Mouse (Mus musculus): ENCODE data around the gene Dhrs13. TPM values are rescaled to one million over a fixed set of nuclear protein-coding genes. Genes with fewer than 3 reads are reported as not detected.
"Not testable (repeated sequence)": the region's sequence is repeated elsewhere in the genome, so short reads cannot be mapped to it uniquely, and the experiment has no call there.

Gene Dhrs13
- total RNA-seq, 2 experiments from 2014 or later, result 3.6 to 6.0 TPM

- ATAC-seq (replicated peaks; ENCODE audit: low FRiP score, poor library complexity, severe bottlenecking), result no peak
Measured at GRCm38 (mm10) chr11:78040878-78041277, 8.8 kb downstream of the Dhrs13 start.

- ATAC-seq (replicated peaks; ENCODE audit: low FRiP score, poor library complexity, severe bottlenecking), result not testable (repeated sequence)
Measured at GRCm38 (mm10) chr11:78042290-78042870, 10.3 kb downstream of the Dhrs13 start.

GRCm38 (mm10) chr11:78044758-78045251, 12.7 kb downstream of the Dhrs13 start:
- ATAC-seq (replicated peaks; ENCODE audit: low FRiP score, poor library complexity, severe bottlenecking), result no peak

DNA sequence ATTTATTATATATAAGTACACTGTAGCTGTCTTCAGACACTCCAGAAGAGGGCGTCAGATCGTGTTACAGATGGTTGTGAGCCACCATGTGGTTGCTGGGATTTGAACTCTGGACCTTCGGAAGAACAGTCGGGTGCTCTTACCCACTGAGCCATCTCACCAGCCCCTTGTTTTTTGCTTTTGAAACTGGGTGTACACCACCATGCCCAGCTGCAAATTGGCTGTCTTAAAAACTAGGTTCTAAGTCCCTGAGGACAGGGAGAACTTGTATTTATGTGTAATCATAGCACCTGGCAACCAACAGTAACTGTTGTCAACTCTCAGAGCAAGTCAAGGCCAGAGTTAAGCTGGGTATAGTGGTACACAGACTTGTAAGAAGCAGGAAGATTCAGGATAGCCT, 16.6 kb downstream of the Dhrs13 start:
- ATAC-seq (replicated peaks; ENCODE audit: low FRiP score, poor library complexity, severe bottlenecking), result not testable (repeated sequence)

- 0 out of 2 replicates have a peak, but pooled peaks have one; percentile 14 for ATAC-seq (replicated peaks; ENCODE audit: low FRiP score, poor library complexity, severe bottlenecking)
Measured at GRCm38 (mm10) chr11:78053078-78053477, 21.0 kb downstream of the Dhrs13 start.

GRCm38 (mm10) chr11:78056946-78057345, 24.9 kb downstream of the Dhrs13 start:
- no peak for ATAC-seq (replicated peaks; ENCODE audit: low FRiP score, poor library complexity, severe bottlenecking)

GRCm38 (mm10) chr11:78059833-78060757, 28.0 kb downstream of the Dhrs13 start:
- ATAC-seq (replicated peaks; ENCODE audit: low FRiP score, poor library complexity, severe bottlenecking), result peak; percentile 91

- no peak for ATAC-seq (replicated peaks; ENCODE audit: low FRiP score, poor library complexity, severe bottlenecking)
Measured at GRCm38 (mm10) chr11:78062563-78062962, 30.5 kb downstream of the Dhrs13 start.

DNA sequence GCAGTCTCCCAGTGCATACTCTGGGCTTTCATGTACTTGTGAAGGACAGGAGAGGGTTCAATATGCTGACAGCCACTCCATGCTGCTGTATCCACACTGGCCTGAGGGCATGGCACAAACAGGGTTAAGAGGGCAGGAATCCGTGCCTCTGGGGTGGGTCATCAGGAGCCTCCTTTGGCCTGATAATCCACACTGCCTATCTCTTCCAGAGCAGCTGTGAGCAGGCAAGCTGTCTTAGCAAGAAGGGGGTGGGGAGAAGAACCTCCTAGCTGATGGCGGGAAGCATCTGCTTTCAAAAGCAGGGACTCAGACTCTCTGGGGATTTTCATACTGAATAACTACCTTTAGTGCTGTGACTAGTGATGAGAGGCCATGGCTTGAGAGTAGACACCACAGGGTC, 33.8 kb downstream of the Dhrs13 start:
- ATAC-seq (replicated peaks; ENCODE audit: low FRiP score, poor library complexity, severe bottlenecking), result peak; percentile 72

DNA sequence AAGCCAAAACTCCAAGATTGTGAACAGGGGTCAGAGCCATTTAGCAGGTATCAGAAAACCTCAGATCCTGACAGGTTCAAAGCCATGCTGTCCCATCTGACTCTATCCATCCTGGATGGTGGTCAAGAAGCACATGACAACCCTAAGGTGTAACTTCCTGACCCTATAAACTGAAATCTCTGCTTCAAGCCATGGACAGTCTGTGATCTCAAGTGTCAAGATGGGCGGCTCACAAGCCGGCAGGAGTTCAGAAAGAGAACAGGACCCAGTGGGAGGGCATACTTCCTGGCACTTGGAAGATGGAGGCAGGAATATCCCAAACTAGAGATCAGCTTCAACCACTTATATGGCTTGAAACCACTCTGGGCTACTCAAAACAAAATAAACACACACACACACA, 34.6 kb downstream of the Dhrs13 start:
- no peak for ATAC-seq (replicated peaks; ENCODE audit: low FRiP score, poor library complexity, severe bottlenecking)

DNA sequence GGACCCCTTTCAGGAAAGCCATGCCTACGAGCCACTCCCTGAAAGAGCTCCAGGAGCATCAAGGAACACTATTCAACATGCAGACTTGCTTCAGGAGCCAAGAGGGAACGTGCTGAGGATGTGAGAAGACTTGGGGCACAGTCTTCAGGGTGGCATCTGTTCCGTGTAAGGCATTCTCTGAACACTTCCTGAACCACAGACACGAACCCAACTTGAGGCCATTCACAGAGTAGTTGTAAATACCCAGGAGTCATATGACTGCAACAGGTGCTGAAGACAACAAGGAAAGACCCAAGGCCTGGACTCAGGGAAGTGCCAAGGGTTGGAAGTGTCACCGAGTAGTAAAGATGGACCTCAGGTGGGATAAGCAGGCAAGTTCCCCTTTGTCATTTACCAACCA, 35.5 kb downstream of the Dhrs13 start:
- ATAC-seq (replicated peaks; ENCODE audit: low FRiP score, poor library complexity, severe bottlenecking), result no peak

GRCm38 (mm10) chr11:78069130-78069529, 37.0 kb downstream of the Dhrs13 start:
- no peak for ATAC-seq (replicated peaks; ENCODE audit: low FRiP score, poor library complexity, severe bottlenecking)

- ATAC-seq (replicated peaks; ENCODE audit: low FRiP score, poor library complexity, severe bottlenecking), result peak; percentile 46
Measured at GRCm38 (mm10) chr11:78069646-78070045, 37.6 kb downstream of the Dhrs13 start.

DNA sequence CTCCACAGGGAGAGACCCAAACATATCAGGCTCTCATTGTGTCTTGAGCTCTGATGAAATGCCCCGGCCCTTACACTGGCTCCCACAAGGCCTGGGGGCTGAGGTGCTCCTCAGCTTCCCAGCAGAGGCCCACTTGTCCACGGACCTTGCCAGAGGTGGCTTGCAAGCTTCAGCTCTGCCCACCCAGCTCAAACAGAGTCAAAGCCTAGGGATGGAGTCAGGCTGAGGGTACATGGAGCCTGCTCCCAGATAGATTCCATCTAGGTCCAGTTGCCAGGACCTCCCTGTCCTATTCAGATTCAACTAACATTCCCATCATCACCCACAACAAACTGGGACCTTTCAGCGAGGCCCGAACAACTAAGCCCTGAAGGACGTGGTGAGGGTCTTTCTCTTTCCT, 39.9 kb downstream of the Dhrs13 start:
- ATAC-seq (replicated peaks; ENCODE audit: low FRiP score, poor library complexity, severe bottlenecking), result no peak

GRCm38 (mm10) chr11:78072425-78073130, 40.5 kb downstream of the Dhrs13 start:
- peak; percentile 42 for ATAC-seq (replicated peaks; ENCODE audit: low FRiP score, poor library complexity, severe bottlenecking)

DNA sequence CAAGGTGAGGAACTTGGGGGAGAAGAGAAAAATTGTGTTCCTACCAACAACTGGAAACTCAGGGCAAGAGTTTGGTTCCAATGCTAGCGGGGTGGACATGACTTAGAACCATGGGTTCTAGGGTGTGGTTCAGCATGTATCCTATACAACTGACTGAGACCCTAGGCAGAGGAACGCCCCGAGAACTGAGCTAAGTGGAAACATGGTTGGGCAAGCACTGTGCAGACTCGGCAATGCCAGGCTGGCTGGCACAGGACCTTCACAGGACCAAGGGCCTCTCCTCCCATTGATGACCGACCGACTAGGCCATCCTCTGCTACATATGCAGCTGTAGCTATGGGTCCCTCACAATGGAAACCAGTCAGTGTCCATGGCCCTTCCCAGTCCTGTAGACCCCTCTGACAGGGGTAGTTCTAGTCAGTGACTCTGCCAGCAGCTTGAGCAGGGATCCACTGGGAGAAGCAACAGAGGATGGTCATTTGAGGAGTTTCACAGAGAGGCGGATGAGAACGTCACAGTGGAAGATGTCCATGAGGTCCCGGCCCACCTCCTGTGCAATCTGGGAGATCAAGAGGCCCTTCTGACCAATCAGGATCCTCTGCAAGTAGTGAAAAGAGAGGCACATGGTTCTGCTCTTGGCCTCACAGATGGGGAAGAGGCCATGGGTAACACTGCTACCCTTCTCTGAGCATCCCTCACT, 41.6 kb downstream of the Dhrs13 start:
- ATAC-seq (replicated peaks; ENCODE audit: low FRiP score, poor library complexity, severe bottlenecking), result peak; percentile 51

GRCm38 (mm10) chr11:78074277-78074652, 42.2 kb downstream of the Dhrs13 start:
- ATAC-seq (replicated peaks; ENCODE audit: low FRiP score, poor library complexity, severe bottlenecking), result peak; percentile 14

DNA sequence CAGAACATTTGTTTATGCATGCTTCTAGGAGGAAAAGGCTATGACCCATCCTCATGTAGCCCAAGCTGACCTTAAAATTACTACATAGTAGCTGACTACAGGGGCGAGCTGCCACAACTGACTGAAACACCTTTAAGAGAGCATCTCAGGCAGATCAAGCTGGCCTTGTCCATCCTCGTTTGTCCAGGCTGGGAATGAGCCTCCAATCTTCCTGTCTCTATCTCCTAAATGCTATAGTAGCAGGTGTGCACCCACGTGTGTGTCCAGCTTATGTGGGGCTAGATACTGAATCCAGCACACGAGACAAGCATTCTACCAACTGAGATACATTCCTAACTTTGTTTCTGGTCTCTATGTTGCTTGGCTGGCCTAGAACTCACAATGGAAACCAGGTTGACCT, 42.6 kb downstream of the Dhrs13 start:
- ATAC-seq (replicated peaks; ENCODE audit: low FRiP score, poor library complexity, severe bottlenecking), result 0 out of 2 replicates have a peak, but pooled peaks have one; percentile 0

- peak; percentile 96 for ATAC-seq (replicated peaks; ENCODE audit: low FRiP score, poor library complexity, severe bottlenecking)
Measured at GRCm38 (mm10) chr11:78079961-78080921, 48.2 kb downstream of the Dhrs13 start, which contains the start of gene Eral1. Eral1 (minus strand) TSS chr11:78080383.
